Mouse (Mus musculus) CD4-positive, CD25-positive, alpha-beta regulatory T cell, adult 4 months (primary cell): ENCODE measurements at regions not wholly inside any gene's neighbourhood (a gene's known extent, or its start where the extent isn't known, plus 50 kb on each side); places are given as distances from the start of the nearest gene placed in this dataset.
A peak's percentile ranks its signal among the peaks of the same experiment; 100 is the strongest.

ENCODE experiments used
- ATAC-seq: one replicate; pipeline ENCODE4 v1.8.0; 2017

DNA sequence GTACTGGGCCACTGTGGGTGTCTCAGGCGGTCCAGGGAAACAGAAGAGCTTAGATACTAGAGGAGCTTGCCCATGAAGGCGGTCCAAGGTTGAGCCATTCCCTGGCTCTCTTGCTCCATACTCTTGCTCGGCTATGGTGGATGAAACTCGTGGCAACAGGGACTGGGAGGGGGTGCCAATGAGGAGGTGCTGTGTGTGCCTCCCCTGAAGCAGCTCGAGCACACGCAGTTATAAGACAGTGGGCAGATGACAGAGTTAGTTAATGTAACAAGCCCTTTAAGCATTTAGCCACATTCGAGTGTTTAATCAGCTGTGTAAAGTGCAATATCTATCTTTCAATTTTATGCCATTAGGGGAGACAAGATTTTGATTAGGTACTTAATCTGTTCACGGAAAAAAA, 237.5 kb downstream of the Dhx35 start:
- no peak for ATAC-seq

DNA sequence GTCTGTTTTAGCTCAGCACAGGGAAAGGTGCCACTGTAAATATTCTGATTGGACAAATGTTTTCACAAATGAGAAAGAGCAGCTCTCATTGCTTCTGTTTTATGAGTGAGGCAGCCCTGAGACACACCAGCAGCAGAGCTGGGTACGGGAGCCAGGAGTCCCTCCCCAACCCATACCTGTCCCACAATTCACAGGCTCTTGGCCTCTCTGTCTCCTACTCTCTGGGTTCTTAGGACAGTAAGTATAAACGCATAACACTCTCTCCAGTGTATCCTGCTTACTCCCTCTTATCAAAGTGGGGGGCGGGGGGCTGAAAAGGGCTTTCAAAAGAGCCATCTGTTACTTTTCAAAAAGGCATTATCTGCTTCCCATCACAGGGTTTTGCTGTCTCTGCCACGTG, 245.3 kb downstream of the Dhx35 start:
- no peak for ATAC-seq

DNA sequence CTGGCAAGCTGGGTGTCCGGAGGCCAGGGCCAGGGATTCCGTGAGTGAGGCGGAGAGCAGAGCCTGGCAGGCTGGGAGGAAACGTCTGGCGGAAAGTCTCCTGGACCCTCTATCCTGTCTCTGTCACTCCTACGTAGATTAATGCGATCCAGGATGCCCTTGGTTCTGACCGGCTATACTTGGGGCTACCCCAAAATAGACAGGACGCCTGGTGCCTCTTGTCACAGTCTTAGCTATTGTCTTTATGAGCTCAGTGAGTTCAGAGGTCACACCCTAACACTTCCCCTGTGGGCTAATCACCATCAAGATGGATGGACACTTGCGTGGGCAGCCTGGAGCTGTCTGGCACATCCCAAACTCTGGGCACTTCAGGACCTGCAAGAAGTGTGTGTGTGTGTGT, 258.9 kb downstream of the Dhx35 start:
- ATAC-seq = no peak

DNA sequence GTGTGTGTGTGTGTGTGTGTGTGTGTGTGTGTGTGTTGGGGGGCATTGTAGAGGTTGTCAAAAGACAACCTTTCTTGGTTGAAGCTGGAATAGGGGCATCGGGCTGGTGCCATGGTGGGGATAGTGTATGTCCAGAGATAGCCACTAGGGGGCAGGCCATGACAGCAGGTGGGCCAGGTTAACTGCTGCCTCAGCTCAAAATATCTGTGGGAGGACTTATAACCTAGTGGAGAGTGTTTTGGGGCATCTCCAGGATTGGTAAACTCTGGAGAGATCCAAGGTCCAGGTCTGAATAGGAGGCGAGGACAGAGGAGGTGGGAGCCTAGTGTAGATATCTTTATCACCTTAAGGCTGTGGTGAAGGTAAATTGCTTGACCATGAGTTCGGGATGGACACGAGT, 259.3 kb downstream of the Dhx35 start:
- no peak for ATAC-seq

DNA sequence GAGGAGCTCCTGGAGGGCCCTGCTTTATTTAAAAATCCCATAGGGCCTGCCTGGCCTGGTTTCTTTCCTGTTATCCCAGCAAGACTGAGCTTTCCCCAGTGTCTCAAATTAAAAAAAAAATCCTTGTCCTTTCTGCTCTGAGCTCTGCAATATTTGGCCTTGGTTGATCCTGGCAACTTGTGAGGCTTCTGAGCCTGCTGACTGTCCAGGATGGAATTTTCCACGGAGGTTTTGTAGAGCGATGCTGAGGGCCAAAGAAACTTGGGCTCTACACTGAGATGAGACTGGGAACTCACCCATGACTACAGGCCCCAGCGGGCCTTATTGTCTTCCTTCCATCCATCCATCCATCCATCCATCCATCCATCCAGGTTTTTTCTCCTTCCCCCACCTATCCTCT, 259.8 kb downstream of the Dhx35 start:
- no peak for ATAC-seq

DNA sequence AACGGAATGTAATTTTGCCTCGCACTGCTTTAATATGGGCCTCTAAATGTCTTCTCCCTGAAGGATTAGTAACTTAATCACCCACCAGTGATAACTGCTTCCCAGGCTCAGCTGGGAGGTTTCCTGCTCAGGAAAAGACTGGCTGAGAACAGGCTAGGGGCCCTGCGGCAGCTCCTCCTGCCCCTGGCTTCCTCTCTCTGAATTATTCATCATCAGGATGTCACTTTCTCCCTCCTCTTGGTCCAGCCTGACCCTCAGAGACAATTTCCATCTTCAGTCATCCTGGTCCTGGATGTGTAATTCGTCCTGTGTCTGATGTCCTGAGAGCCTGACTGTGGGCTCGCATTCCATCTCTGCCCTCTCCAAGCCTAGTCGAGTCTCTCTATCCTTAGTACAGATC, 261.2 kb downstream of the Dhx35 start:
- no peak for ATAC-seq

DNA sequence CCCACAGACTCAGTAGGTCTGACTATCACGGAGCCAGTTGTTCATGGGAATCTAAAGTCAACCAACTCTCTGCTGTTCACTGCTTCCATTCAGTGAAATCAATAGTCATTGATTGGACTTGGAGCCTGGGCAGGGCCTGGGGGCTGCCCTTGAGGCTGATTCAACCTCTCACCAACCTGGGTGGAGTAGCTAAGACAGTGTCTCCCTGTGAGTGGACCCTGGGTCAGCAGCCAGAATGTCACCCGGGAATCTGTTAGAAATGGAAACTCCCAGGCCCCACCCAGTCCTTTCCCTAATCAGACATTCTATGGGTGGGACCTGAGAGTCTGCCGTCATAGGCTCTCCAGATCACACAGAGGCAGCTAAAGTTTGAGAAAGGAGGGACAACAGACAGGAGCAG, 262.4 kb downstream of the Dhx35 start:
- no peak for ATAC-seq

DNA sequence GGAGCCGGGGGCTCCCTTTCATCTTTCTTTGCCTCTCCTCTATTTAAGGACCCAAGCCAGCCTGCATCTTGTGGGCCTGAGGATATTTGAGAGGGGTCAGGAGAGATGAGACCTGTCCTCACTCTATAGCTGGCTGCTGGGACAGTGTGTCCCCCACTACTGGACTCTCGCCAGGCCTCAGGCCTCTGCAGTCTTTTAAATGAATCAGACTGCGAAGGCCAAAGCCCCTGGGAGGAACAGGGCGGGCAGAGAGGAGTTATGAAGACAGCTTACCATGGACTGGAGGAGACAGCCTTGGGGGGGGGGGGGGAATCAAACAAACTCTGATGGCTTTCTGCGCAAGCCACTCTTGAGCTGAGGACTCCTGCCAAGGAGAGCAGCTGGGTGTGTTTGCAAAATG, 262.9 kb downstream of the Dhx35 start:
- no peak for ATAC-seq

DNA sequence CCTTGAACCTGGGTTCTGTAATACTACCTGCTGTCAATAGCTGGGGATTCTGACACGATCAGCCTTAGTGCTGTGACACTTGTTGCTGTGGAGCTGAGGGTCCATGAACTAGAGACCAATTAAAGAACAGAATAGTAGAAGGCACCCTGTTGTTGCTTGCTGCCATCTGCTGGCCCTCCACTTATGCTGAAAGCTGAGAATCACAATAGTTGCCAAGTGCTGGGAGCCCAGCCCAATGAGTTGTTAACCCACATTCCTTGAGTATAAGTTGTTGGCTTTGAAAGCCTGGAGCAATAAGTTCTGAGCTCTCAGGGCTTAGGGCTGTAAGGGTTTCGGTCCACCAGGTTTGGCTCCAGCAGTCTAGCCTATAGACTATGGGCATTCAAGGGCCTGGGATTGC, 267.7 kb downstream of the Dhx35 start:
- no peak for ATAC-seq

DNA sequence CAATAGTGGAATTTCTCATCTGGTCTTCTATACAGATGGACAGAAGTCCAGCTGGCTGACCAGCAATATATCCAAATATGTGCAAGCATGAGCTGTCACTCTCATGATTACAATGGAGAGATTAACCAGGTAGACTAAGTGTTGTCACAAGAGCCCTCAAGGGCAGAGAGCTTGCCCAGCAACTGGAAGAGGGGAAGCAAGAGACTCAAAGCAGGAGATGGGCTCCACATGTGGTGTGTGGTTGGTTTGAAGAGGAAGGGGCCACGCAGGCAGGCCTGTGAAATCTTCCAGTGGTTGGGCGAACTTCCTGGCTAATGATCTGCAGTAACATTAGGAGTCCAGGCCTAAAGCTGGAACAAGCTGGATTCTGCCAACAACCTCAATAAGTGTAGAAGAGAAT, 268.1 kb downstream of the Dhx35 start:
- no peak for ATAC-seq

DNA sequence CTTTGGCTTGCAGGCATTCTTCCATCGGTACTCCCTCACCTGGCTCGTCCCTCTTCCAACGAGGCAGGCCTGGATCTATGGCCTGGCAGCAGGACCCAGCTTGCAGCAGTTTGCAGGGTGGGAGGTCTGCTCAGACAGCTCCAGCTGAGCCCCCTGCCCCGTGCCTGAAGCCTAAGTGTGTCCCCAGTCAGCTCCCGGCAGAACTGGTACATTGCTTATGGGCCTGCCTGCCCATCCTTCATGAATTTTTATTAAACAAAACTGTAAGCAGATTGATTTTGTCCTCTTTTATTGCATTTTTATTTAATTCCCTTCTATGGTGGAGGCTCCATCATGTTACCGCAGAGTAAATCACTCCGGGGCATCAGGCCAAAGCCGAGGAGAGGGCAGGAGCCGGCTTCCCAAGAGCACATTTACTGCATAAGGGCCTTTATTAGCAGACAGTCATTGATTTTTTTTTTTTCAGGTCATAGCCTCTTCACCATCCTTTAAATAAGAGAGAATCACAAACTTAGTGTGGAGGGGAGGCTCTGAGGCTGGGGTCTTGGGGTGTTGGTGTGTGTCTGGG, 269.9 kb downstream of the Dhx35 start:
- ATAC-seq = no peak

DNA sequence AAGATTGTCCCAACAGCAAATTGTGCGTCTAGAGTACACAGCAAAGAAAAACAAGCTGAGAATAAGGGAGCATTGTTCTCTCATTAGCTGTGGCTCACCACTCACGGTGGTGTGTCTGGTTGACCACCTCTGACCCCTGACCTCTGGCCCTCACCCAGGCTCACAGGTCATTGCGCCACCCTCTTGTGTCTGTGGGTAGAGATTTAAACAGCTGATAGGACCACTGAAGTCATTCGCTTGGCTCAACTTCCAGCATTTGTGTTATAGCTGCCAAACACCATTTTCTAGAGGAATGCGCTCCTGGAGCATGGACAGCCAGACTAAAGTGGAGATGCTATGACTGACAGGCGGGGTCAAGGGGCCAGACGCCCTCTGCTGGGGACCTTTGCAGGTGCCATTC, 272.9 kb downstream of the Dhx35 start:
- ATAC-seq = no peak

DNA sequence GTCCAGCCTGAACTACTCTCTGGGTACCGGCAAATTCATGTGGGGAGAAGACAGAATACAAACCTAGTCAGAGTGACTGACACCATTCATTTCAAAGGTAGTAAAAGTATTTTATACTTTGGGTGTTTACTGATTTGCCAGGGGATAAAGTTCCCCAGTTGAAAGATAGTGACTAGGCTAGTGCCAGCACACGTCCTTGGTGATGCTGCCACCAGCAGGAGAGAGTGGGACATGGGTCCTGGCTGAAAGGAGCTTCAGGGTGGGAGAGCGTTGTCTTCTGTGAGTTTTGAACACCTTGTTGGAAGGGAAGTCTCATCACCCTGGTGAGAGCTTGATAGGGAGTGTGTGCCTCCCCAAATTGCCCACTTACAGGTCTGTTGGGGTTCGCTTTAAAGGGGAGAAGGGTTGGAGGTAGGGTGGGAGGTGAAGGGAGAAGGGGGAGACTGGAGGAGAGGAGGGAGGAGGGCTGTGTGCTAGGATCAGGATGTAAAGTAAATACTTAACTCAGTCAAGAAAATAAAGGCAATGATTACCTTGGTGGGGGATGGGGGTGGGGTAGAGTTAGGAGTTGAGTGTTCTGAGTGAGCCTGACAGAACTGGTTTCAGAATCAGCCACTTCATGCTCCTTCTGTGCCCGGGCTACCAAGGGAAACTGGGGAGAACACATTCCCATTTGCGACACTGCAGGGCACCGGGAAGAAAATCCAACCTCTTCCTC, 273.9 kb downstream of the Dhx35 start:
- no peak for ATAC-seq

DNA sequence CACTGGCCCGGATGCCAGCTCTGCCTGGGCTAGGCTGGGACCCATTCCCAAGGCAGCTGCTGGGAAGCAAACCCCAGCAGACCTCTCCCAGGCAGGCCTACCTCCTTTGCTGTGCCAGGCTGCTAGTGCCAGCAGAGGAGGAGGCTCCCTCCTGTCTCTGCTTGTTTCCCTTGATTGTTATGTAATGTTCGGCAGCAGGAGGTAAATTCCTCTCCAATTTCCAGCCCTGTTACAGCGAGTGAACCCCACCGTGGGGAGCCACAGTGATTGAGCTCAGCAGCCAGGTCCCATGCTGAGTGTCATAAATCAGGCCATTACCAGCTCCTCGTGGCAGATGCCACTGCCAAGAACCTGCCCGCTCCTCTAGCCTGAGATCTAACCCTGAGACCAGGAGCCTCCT, 274.6 kb downstream of the Dhx35 start:
- ATAC-seq = no peak

DNA sequence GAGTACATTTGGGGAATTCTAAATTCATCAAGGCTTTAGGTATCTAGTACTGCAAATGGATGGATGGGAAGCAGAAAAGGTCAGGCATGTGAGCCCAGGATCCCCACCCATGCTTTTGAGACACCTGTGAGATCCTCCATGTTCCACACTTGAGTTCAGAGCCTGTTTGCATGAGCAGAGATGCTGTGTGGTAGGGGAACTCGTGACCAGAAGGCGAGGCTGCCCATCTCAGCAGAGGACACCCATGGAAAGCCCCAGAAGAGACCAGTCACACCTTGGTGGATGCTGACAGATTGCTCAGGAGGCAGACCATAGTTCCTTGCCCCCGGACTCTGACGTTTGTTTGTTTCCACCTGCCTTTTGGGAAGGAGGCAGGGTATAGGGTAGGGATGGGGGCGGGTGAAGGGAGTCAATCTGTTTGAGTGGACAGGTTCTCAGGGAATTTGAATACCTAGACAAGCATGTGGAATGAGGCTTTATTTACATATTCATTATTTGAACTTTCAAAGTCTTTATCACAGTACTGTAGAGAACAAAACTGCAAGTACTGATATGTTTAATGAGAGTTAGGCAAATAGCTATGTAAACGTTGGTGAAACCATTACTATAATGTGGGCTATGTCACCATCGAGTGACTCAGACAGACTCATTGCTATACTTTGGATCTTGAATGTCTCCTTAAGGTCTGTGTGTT, 278.5 kb downstream of the Dhx35 start:
- no peak for ATAC-seq

DNA sequence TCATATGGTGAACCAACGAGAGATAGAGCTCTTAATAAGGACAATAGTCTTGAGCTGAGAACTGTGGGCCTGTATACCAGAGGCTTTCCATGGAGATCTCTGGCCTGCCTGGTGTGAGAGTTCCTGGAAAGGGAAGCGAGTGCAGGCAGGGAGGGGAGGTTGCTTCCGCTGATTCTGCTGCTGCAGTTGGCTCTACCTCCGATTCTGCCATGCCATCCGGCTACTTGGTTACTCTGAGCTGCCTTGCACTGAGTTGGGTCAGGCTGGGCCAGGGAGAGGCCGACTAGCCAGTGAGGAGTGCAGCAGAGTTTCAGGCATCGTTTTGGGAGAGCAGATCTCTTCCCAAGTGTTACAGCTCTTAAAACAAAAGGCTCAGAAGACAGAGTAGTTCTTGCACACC, 285.2 kb downstream of the Dhx35 start:
- no peak for ATAC-seq

DNA sequence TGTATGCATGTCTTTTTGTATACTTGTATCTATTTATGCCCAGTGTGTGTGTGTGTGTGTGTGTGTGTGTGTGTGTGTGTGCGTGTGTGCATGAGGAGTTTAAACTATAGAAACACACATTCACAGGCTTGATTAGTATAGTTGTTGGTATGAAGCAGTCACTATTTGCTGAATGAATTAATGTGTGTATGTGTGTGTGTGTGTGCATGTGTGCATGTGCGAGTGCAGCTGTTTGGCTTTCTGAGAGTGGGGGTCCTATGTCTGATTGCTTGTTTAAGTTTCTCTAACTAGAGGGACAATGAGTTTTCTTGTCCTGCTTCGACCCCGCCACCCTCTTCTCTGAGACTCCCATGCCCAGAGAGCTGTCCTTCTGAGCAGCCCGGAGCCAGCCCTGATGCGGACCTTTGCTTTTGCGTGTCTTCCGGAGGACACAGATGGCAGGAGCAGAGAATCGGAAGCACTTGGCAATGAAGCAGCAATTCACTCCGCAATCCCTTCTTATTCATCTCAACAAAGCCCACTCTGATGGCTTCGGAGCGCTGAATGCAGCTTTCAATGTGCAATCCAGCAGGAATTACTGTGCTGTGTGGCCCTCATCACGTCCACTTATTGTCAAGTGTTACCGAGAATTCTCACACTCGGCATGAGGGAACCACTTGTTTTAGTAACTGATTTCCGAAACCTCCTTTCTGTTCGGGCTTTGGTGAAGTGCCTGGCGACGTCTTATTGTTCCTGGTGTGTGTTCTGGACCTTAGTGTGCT, 286.4 kb downstream of the Dhx35 start:
- no peak for ATAC-seq

DNA sequence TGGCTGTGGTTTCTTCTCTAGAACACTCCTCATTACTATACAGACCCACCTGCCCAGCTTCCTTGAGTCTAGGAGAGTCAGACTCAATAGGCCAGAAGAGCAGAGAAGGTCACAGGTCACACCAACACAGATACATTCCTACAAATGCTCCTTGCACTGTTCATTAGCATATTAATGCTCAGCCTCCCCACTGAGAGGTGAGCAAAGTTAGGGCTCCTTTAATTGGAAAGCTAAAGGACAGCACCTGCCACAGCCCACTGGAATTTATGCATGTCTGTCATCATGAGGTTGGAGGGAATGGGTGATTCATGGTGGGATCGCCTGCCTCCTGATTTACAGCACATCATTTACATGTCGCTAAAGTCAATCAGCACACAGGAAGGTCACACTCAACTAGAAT, 292.2 kb downstream of the Dhx35 start:
- no peak for ATAC-seq

DNA sequence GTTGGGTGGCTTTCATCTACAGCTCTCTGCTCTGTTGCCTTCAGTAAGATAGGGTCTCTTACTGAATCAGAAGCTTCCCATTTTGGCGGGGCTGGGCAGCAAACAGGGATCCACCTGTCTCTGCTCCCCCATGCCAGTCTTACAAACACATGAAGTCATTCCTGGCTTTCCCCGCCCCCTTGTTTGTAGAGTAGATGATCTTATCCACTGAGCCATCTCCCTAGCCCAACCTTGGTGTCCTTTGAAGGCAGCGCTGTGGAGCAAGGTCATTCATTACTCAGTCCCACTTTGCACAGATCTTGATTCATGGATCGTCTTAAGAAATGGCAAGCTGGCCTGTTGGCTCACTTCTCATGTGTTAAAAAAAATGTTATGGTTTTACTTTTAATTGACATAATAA, 293.6 kb downstream of the Dhx35 start:
- no peak for ATAC-seq

DNA sequence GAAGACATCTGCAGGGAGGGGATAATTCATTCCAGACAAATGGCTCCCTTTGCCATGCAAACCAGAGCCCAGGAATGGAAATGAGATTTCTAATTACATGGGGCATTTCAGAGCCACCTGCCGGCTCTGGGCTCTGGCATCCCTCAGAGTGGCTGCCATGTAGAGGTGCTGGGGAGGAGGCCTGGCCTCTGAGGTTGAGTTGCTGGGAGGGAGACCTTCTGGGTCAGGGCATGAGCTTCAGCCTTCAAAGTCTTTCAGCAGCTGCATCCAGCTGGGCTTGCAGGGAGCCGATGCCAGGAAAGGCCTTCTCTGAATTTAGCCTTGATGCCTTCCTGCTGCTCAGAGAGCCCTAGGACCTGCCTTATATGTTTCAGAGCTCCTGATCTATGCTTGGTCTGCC, 302.1 kb downstream of the Dhx35 start:
- no peak for ATAC-seq

DNA sequence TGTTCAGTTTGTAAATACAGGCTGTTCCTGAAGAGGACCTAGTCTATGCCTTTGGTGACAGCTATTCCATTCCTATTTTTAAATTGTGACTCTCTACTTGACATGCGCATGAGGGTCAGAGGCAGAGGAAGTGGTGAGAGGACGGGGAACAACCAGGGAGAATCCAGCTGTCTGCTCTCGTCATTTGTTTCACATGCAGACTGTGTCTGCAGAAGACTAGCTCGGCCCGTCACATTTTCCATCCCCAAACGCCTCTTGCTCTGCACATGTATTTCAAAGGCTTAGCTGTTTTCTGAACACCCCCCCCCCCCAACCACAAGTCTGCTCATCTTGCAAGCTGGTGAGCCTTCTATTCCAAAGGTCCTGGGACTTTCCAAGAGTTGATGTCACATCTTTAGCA, 339.4 kb downstream of the Dhx35 start:
- ATAC-seq = peak; percentile 90

DNA sequence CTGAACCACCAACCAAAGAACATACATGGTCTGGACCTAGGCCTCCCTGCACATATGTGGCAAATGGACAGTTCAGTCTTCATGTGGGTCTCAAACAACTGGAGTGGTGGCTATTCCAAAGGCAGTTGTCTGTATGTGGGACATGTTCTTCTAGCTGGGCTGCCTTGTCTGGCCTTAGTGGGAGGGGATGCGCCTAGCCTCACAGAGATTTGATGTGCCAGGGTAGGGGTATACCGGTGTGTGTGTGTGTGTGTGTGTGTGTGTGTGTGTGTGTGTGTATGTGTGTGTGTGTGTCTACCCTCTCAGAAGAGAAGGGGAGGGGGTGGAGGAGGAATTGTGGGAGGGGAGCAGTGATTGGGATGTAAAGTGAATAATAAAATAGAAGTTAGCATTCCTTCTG, 344.0 kb downstream of the Dhx35 start:
- no peak for ATAC-seq

DNA sequence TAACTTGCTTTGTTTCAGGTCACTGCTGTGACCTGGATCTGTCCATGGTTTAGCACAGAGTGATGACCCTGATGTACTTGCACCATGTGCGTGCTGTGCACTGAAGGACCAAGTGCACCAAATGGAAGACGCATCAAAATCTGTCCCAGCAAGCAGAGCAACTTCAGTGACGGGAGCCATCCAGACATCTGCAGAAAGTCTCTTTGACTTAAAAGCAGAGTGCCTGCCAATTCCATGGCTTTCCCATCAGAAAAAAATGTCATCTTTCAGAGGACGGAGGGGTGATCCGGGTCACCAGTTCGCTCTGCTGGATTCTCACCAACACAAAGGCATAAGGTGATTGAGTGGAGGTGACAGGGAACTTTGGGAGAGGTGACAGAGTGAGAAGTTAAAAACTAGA, 351.4 kb downstream of the Dhx35 start:
- no peak for ATAC-seq

DNA sequence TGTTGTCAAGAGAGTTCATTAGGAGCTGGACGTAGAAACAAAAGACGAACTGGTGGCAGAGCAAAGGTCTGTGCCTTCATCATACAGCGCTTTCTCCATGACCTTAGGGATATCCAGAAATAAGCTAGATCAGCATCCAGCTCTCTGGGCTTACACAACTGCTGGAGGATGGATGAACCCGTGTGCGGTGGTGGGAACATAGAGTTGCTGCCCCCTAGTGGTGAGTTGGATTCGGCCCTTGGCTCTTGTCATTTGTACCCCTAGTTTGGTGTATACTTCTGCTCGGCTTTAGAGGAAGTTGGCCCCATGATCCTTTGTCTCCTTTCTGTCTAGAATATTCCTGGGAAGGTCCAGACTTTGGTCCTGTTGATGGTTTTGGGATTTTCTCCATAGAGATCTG, 369.4 kb downstream of the Dhx35 start:
- no peak for ATAC-seq
